Mouse (Mus musculus): ENCODE data around the gene Tmem123. TPM values are rescaled to one million over a fixed set of nuclear protein-coding genes. Genes with fewer than 3 reads are reported as not detected.

Gene Tmem123
- polyA plus RNA-seq, 1 experiment from 2014 or later, result 43.9 TPM

DNA sequence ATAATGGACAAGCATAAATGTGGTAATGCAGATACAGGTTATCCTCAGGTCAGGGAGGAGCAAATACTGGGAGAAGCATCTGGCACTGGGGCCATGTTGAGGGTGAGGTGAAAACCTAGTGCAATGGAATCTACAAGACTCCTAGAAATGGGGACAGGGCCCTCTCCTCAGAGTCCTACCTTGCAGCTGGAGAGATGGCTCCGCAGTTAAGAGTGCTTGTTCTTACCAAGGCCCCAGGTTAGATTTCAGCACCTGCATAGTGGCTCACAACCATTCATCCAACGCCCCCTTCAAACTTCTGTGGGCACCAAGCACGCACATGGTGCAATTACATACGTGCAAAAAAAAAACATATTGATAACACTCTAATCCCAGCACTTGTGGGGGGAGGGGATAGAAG lies 15.9 kb downstream of the Tmem123 start:
- no peak for ATAC-seq
- Histone ChIP-seq H3K9ac (ENCODE audit: low read length) (no peak overlapping the region), H3K27me3 (replicated peaks; ENCODE audit: control insufficient read depth, insufficient read depth, low read length) (no peaks in the 10 kb centered on the region), H3K4me3 (ENCODE audit: low read depth, low read length) (no peak overlapping the region), H3K9me3 (replicated peaks; ENCODE audit: control insufficient read depth, low read length) (no peaks in the 10 kb centered on the region), H3K4me1 (ENCODE audit: control insufficient read depth, insufficient read depth, low read length) (no peaks in the 10 kb centered on the region), H3K4me2 (ENCODE audit: low read length) (no peak overlapping the region), H3K27ac (ENCODE audit: low read depth, low read length) (no peak overlapping the region), H3K36me3 (ENCODE audit: control insufficient read depth, insufficient read depth, low read length) (0 out of 2 replicates have a peak, but pooled peaks cover 5% of the 10 kb centered on the region)
- WGBS, result 98% methylated on average over 4 of the region's 4 CpGs
- DNase-seq (ENCODE audit: low spot score), result no peak

DNA sequence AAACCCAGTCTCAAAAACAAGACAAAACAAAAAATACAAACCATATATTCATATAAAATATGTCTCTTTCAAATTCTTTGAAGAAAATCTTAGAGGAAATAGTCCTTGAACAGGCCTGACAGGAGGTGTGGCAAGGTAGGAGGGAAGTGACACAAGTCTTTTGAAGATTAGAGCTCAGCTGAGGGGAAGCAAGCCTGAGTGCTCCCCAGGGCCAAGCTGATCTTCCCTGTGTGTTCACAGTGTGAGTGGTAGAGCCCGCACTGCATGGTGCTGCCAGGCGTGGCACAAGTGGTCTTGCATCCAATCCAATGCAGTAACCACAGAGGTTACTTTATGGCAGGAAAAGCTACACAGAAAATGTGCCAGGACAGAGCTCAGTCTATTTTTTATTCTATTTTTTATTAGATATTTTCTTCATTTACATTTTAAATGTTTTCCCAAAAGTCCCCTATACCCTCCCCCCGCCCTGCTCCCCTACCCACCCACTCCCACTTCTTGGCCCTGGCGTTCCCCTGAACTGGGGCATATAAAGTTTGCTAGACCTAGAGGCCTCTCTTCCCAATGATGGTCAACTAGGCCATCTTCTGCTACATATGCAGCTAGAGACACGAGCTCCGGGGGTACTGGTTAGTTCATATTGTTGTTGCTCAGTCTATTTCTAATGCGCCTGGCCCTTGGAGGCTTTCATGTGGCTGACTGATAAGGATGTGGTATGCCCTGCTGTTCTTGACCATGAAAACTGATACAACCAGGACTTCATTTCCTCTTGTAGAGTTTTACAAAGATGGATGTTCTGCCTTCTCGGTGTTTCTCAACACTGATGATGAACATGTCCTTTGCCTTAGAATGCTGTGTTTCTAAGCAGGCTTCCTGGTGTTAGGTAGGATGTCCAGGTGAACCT lies 16.7 kb downstream of the Tmem123 start:
- H3K4me1 ChIP-seq (ENCODE audit: control insufficient read depth, insufficient read depth, low read length), result no peaks in the 10 kb centered on the region; the same call in 1 of the 2 replicates
- H3K27ac ChIP-seq (ENCODE audit: low read depth, low read length), result no peak overlapping the region

DNA sequence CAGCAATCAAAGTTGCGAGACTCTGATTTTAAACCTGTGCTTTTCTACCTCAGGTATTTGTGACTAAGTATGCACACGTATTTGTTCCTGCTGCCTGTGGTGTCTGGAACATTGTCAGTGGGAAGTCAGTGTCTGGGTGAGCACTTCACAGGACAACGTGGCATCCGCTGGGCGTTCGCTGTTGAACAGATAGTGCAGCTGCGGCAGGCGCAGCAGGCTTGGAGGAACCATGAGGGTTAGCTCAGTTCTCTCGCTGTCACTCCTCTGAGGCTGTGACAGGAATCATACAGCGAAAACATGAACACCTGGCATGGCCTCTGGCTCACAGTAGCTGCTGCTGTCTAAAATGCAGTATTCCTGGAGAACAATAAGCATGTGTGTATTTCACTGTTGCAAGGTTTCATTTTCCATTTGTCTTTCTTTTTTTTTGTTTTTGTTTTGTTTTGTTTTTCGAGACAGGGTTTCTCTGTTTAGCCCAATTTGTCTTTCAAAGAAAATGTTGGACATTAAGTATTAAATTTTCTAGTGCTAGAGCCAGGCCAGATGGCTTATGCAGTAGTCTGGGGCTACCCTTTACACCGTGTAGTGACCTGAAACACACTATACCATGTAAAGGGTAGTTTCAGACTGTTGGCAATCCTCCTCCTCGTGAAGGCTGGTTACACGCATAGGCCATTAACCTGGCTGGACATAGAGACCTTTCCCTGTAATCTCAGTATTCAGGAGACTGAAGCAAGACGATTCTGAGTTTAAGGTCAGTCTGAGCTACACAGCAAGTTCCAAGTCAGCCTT lies 20.2 kb downstream of the Tmem123 start:
- Histone ChIP-seq H3K9ac (ENCODE audit: low read length) (no peak overlapping the region), H3K4me2 (ENCODE audit: low read length) (no peak overlapping the region), H3K36me3 (ENCODE audit: control insufficient read depth, insufficient read depth, low read length) (0 out of 2 replicates have a peak, but pooled peaks cover 8% of the 10 kb centered on the region), H3K9me3 (replicated peaks; ENCODE audit: control insufficient read depth, low read length) (no peaks in the 10 kb centered on the region), H3K4me3 (ENCODE audit: low read depth, low read length) (no peak overlapping the region), H3K4me1 (ENCODE audit: control insufficient read depth, insufficient read depth, low read length) (no peaks in the 10 kb centered on the region; the same call in 1 of the 2 replicates), H3K27ac (ENCODE audit: low read depth, low read length) (peak overlapping the region; percentile 63), H3K27me3 (replicated peaks; ENCODE audit: control insufficient read depth, insufficient read depth, low read length) (no peaks in the 10 kb centered on the region)
- 83% methylated on average over 15 of the region's 15 CpGs for WGBS
- ATAC-seq, result peak; percentile 57
- DNase-seq (ENCODE audit: low spot score), result peak; percentile 22

More for the DNA sequence above, 16.7 kb downstream of the Tmem123 start:
- H3K4me3 ChIP-seq (ENCODE audit: low read depth, low read length), result no peak overlapping the region
- H3K9ac ChIP-seq (ENCODE audit: low read length), result no peak overlapping the region
- ATAC-seq, result no peak
- DNase-seq (ENCODE audit: low spot score), result no peak
- H3K9me3 ChIP-seq (replicated peaks; ENCODE audit: control insufficient read depth, low read length), result no peaks in the 10 kb centered on the region
- no peak overlapping the region for H3K4me2 ChIP-seq (ENCODE audit: low read length)
- H3K36me3 ChIP-seq (ENCODE audit: control insufficient read depth, insufficient read depth, low read length), result 0 out of 2 replicates have a peak, but pooled peaks cover 9% of the 10 kb centered on the region
- no peaks in the 10 kb centered on the region for H3K27me3 ChIP-seq (replicated peaks; ENCODE audit: control insufficient read depth, insufficient read depth, low read length)
- 95% methylated on average over 8 of the region's 8 CpGs for whole genome bisulfite sequencing

DNA sequence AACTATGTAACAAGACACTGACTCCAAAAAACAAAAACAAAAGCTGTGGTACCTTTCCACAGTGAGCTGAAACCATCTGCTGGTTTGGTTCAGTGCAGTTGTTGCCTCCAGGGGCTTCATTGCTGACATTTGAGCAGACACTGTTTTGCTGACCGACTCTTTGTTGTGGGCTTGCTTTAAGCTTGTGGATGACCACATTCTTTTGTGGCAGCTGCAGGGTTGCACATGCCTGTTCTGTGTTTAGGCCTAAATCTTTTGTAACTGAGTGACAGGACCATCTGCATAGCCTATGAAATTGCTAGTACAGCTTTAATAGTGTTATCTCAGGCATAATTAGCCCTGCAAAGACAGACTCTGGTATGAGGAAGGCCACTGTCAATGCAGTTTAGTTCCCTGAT lies 20.8 kb downstream of the Tmem123 start:
- Histone ChIP-seq H3K4me3 (ENCODE audit: low read depth, low read length) (no peak overlapping the region), H3K27me3 (replicated peaks; ENCODE audit: control insufficient read depth, insufficient read depth, low read length) (no peaks in the 10 kb centered on the region), H3K9ac (ENCODE audit: low read length) (no peak overlapping the region), H3K36me3 (ENCODE audit: control insufficient read depth, insufficient read depth, low read length) (0 out of 2 replicates have a peak, but pooled peaks cover 6% of the 10 kb centered on the region), H3K27ac (ENCODE audit: low read depth, low read length) (peak overlapping the region; percentile 63; the same call in 1 of the 2 replicates), H3K4me2 (ENCODE audit: low read length) (no peak overlapping the region), H3K4me1 (ENCODE audit: control insufficient read depth, insufficient read depth, low read length) (no peaks in the 10 kb centered on the region; the same call in 1 of the 2 replicates), H3K9me3 (replicated peaks; ENCODE audit: control insufficient read depth, low read length) (no peaks in the 10 kb centered on the region)
- WGBS, result 52% methylated on average over 1 of the region's 1 CpGs
- ATAC-seq (peak; percentile 73), DNase-seq (ENCODE audit: low spot score) (peak; percentile 53)

DNA sequence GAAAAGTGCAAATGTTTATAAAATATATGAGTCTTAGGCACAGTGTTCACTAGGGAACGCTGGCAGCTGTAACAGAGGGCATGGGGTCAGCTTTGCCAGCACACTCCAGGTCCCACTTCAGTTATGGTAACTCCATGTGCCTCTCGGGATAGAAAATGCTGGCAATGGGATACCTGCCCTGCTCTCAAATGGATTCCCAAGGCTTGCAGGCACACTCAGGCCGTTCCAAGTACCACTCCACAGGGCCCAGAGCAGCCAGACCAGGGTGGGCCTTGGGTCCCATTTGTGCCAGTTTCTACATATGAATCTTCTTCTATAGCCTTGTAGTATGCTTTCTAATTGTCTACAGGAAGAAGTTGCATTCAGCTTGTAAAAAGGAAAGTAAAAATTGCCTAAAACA lies 21.6 kb downstream of the Tmem123 start:
- no peak overlapping the region for H3K4me2 ChIP-seq (ENCODE audit: low read length)
- no peaks in the 10 kb centered on the region; the same call in 1 of the 2 replicates for H3K4me1 ChIP-seq (ENCODE audit: control insufficient read depth, insufficient read depth, low read length)
- H3K9me3 ChIP-seq (replicated peaks; ENCODE audit: control insufficient read depth, low read length), result no peaks in the 10 kb centered on the region
- H3K27ac ChIP-seq (ENCODE audit: low read depth, low read length), result no peak overlapping the region
- ATAC-seq, result no peak; the same call in 1 of the 2 replicates
- DNase-seq (ENCODE audit: low spot score), result no peak
- WGBS, result 97% methylated on average over 3 of the region's 3 CpGs
- no peak overlapping the region for H3K9ac ChIP-seq (ENCODE audit: low read length)
- no peak overlapping the region for H3K4me3 ChIP-seq (ENCODE audit: low read depth, low read length)
- 0 out of 2 replicates have a peak, but pooled peaks cover 6% of the 10 kb centered on the region for H3K36me3 ChIP-seq (ENCODE audit: control insufficient read depth, insufficient read depth, low read length)
- no peaks in the 10 kb centered on the region for H3K27me3 ChIP-seq (replicated peaks; ENCODE audit: control insufficient read depth, insufficient read depth, low read length)

DNA sequence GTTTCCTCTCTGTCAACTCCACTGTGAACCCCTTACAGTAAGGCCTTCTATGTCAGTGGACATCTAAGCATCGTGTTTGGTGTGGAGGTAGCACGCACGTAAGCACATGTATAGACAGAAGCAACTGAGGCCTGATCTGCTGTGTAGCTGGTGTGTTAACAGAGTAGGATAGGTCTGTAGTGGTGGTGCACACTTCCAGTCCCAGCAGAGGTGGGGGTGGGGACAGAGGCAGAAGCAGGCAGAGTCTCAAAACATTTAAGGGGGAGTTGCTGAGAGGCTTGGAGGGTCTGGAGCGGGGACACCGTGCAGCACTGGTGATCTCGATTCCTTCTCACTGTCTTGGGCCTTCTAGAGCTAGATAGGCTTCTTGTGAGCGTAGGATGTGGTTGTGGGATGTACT lies 22.2 kb downstream of the Tmem123 start:
- DNase-seq (ENCODE audit: low spot score), result no peak
- H3K27me3 ChIP-seq (replicated peaks; ENCODE audit: control insufficient read depth, insufficient read depth, low read length), result no peaks in the 10 kb centered on the region

DNA sequence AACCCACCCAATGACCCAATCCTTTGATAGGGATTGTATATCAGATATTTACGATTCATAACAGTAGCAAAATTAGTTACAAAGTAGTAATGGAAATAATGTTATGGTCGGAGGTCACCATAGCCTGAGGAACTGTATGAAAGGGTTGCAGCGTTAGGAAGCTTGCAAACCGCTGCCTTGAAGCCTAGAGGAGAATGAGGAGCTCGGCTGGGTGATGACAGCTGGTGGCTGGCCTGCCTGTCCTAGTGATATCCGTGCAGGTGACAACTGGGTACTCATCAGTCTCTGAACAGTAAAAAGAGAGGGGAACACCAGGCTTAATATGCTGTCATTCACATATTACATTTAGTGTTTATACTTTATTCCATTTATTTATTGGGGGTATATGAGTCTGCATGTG lies 24.6 kb downstream of the Tmem123 start:
- Histone ChIP-seq H3K4me1 (ENCODE audit: control insufficient read depth, insufficient read depth, low read length) (no peaks in the 10 kb centered on the region; the same call in 1 of the 2 replicates), H3K4me2 (ENCODE audit: low read length) (no peak overlapping the region), H3K4me3 (ENCODE audit: low read depth, low read length) (no peak overlapping the region), H3K9ac (ENCODE audit: low read length) (no peak overlapping the region), H3K36me3 (ENCODE audit: control insufficient read depth, insufficient read depth, low read length) (peaks cover 28% of the 10 kb centered on the region), H3K27me3 (replicated peaks; ENCODE audit: control insufficient read depth, insufficient read depth, low read length) (no peaks in the 10 kb centered on the region), H3K9me3 (replicated peaks; ENCODE audit: control insufficient read depth, low read length) (no peaks in the 10 kb centered on the region), H3K27ac (ENCODE audit: low read depth, low read length) (no peak overlapping the region)
- ATAC-seq (no peak), DNase-seq (ENCODE audit: low spot score) (no peak)
- 90% methylated on average over 6 of the region's 6 CpGs for WGBS

More for the DNA sequence above, 22.2 kb downstream of the Tmem123 start:
- Histone ChIP-seq H3K27ac (ENCODE audit: low read depth, low read length) (no peak overlapping the region), H3K9ac (ENCODE audit: low read length) (no peak overlapping the region), H3K36me3 (ENCODE audit: control insufficient read depth, insufficient read depth, low read length) (peaks cover 11% of the 10 kb centered on the region; the same call in 1 of the 2 replicates), H3K4me2 (ENCODE audit: low read length) (no peak overlapping the region), H3K4me1 (ENCODE audit: control insufficient read depth, insufficient read depth, low read length) (no peaks in the 10 kb centered on the region; the same call in 1 of the 2 replicates), H3K9me3 (replicated peaks; ENCODE audit: control insufficient read depth, low read length) (no peaks in the 10 kb centered on the region), H3K4me3 (ENCODE audit: low read depth, low read length) (no peak overlapping the region)
- no peak for ATAC-seq
- whole genome bisulfite sequencing, result 95% methylated on average over 7 of the region's 7 CpGs

DNA sequence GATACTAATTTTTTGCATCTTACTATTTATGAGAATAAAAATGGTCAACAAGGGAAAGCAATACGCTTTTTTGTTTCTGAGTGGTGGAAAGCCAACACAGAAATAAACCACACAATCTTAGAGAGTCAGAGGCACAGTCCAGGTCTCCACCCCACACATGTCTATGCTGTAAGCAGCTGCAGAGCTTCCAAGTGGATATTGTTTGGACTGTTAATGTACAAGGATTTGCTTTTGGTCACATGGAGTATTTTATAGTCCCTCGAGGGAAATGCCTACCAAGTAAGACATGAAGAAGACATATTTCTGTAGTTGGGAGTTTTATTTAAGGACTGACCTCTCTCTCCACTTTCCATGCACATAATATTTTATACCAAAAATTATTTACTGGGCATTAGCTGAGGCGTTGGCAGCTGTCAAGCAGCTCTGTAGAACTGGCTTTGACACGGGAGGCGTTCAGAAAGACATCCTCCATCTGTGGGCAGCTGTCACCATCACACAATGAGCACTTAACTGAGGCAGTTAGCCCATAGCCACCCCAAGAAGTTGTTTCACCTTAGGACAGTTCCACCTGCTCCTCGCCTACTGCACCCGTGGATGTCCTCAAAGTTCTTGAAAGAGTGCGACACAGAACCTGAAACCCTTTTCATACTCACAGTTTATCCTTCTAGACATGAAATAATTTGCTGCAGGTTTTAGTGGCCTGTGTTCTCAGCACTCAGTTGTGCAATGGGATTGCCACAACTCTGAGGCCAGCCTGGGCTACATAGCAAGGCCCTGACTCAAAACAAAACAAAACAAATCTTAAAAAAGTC lies 26.1 kb downstream of the Tmem123 start:
- no peaks in the 10 kb centered on the region for H3K27me3 ChIP-seq (replicated peaks; ENCODE audit: control insufficient read depth, insufficient read depth, low read length)
- H3K27ac ChIP-seq (ENCODE audit: low read depth, low read length), result no peak overlapping the region
- ATAC-seq, result no peak

More for the DNA sequence above, 26.1 kb downstream of the Tmem123 start:
- H3K4me1 ChIP-seq (ENCODE audit: control insufficient read depth, insufficient read depth, low read length), result no peaks in the 10 kb centered on the region; the same call in 1 of the 2 replicates
- no peak for DNase-seq (ENCODE audit: low spot score)
- H3K9ac ChIP-seq (ENCODE audit: low read length), result no peak overlapping the region
- H3K4me2 ChIP-seq (ENCODE audit: low read length), result no peak overlapping the region
- no peaks in the 10 kb centered on the region for H3K9me3 ChIP-seq (replicated peaks; ENCODE audit: control insufficient read depth, low read length)
- 89% methylated on average over 8 of the region's 8 CpGs for WGBS
- no peak overlapping the region for H3K4me3 ChIP-seq (ENCODE audit: low read depth, low read length)
- H3K36me3 ChIP-seq (ENCODE audit: control insufficient read depth, insufficient read depth, low read length), result peaks cover 37% of the 10 kb centered on the region

Data from forebrain, embryonic 14.5 days (tissue).